Mouse (Mus musculus): Measurements from ENCODE around the gene Cald1. TPM values are rescaled to one million over a fixed set of nuclear protein-coding genes. Genes with fewer than 3 reads are reported as not detected.

The Cald1 gene
- polyA plus RNA-seq, 1 experiment = 5.0 TPM

GRCm38 (mm10) chr6:34664749-34665148 is 66.4 kb downstream of the Cald1 start:
- Histone ChIP-seq H3K27me3 (ENCODE audit: control insufficient read depth, insufficient read depth, low read length) (no peaks in the 10 kb centered on the region), H3K4me1 (ENCODE audit: control insufficient read depth, insufficient read depth, low read length) (no peaks in the 10 kb centered on the region; the same call in 1 of the 2 replicates), H3K27ac (ENCODE audit: control insufficient read depth, insufficient read depth, low read depth, low read length) (no peak overlapping the region), H3K4me3 (ENCODE audit: control insufficient read depth, low read depth, low read length) (no peak overlapping the region), H3K36me3 (ENCODE audit: control insufficient read depth, insufficient read depth, low read length) (no peaks in the 10 kb centered on the region)
- no peak for TF ChIP-seq CTCF (IDR thresholded peaks at IDR 0.05; ENCODE audit: control insufficient read depth, insufficient read depth, insufficient replicate concordance, low read depth, low read length)
- TF ChIP-seq POLR2A (IDR thresholded peaks at IDR 0.05; ENCODE audit: control insufficient read depth, low read depth, low read length) = no peak

GRCm38 (mm10) chr6:34668739-34669254 is 70.5 kb downstream of the Cald1 start:
- Histone ChIP-seq H3K27me3 (ENCODE audit: control insufficient read depth, insufficient read depth, low read length) (no peaks in the 10 kb centered on the region), H3K36me3 (ENCODE audit: control insufficient read depth, insufficient read depth, low read length) (no peaks in the 10 kb centered on the region), H3K4me3 (ENCODE audit: control insufficient read depth, low read depth, low read length) (no peak overlapping the region), H3K4me1 (ENCODE audit: control insufficient read depth, insufficient read depth, low read length) (no peaks in the 10 kb centered on the region; the same call in 1 of the 2 replicates), H3K27ac (ENCODE audit: control insufficient read depth, insufficient read depth, low read depth, low read length) (no peak overlapping the region)
- TF ChIP-seq POLR2A (IDR thresholded peaks at IDR 0.05; ENCODE audit: control insufficient read depth, low read depth, low read length) = no peak
- no peak for TF ChIP-seq CTCF (IDR thresholded peaks at IDR 0.05; ENCODE audit: control insufficient read depth, insufficient read depth, insufficient replicate concordance, low read depth, low read length)

GRCm38 (mm10) chr6:34671355-34671754 is 73.1 kb downstream of the Cald1 start:
- Histone ChIP-seq H3K36me3 (ENCODE audit: control insufficient read depth, insufficient read depth, low read length) (no peaks in the 10 kb centered on the region), H3K27me3 (ENCODE audit: control insufficient read depth, insufficient read depth, low read length) (no peaks in the 10 kb centered on the region), H3K27ac (ENCODE audit: control insufficient read depth, insufficient read depth, low read depth, low read length) (no peak overlapping the region), H3K4me3 (ENCODE audit: control insufficient read depth, low read depth, low read length) (no peak overlapping the region), H3K4me1 (ENCODE audit: control insufficient read depth, insufficient read depth, low read length) (peaks cover 2% of the 10 kb centered on the region)
- TF ChIP-seq CTCF (IDR thresholded peaks at IDR 0.05; ENCODE audit: control insufficient read depth, insufficient read depth, insufficient replicate concordance, low read depth, low read length) (no peak), POLR2A (IDR thresholded peaks at IDR 0.05; ENCODE audit: control insufficient read depth, low read depth, low read length) (no peak)

- H3K4me1 ChIP-seq (ENCODE audit: control insufficient read depth, insufficient read depth, low read length) = peaks cover 2% of the 10 kb centered on the region
- no peaks in the 10 kb centered on the region for H3K36me3 ChIP-seq (ENCODE audit: control insufficient read depth, insufficient read depth, low read length)
- no peak overlapping the region for H3K27ac ChIP-seq (ENCODE audit: control insufficient read depth, insufficient read depth, low read depth, low read length)
- H3K4me3 ChIP-seq (ENCODE audit: control insufficient read depth, low read depth, low read length) = no peak overlapping the region
- TF ChIP-seq POLR2A (IDR thresholded peaks at IDR 0.05; ENCODE audit: control insufficient read depth, low read depth, low read length) (no peak), CTCF (IDR thresholded peaks at IDR 0.05; ENCODE audit: control insufficient read depth, insufficient read depth, insufficient replicate concordance, low read depth, low read length) (no peak)
- no peaks in the 10 kb centered on the region for H3K27me3 ChIP-seq (ENCODE audit: control insufficient read depth, insufficient read depth, low read length)
Observed at GRCm38 (mm10) chr6:34674416-34674815, 76.1 kb downstream of the Cald1 start.

GRCm38 (mm10) chr6:34674897-34675296 is 76.6 kb downstream of the Cald1 start:
- Histone ChIP-seq H3K4me1 (ENCODE audit: control insufficient read depth, insufficient read depth, low read length) (peaks cover 2% of the 10 kb centered on the region), H3K27me3 (ENCODE audit: control insufficient read depth, insufficient read depth, low read length) (no peaks in the 10 kb centered on the region), H3K36me3 (ENCODE audit: control insufficient read depth, insufficient read depth, low read length) (no peaks in the 10 kb centered on the region), H3K4me3 (ENCODE audit: control insufficient read depth, low read depth, low read length) (no peak overlapping the region), H3K27ac (ENCODE audit: control insufficient read depth, insufficient read depth, low read depth, low read length) (no peak overlapping the region)
- TF ChIP-seq CTCF (IDR thresholded peaks at IDR 0.05; ENCODE audit: control insufficient read depth, insufficient read depth, insufficient replicate concordance, low read depth, low read length) = no peak
- TF ChIP-seq POLR2A (IDR thresholded peaks at IDR 0.05; ENCODE audit: control insufficient read depth, low read depth, low read length) = no peak

- H3K36me3 ChIP-seq (ENCODE audit: control insufficient read depth, insufficient read depth, low read length) = no peaks in the 10 kb centered on the region
- H3K4me3 ChIP-seq (ENCODE audit: control insufficient read depth, low read depth, low read length) = no peak overlapping the region
- no peak for TF ChIP-seq CTCF (IDR thresholded peaks at IDR 0.05; ENCODE audit: control insufficient read depth, insufficient read depth, insufficient replicate concordance, low read depth, low read length)
- TF ChIP-seq POLR2A (IDR thresholded peaks at IDR 0.05; ENCODE audit: control insufficient read depth, low read depth, low read length) = no peak
- no peaks in the 10 kb centered on the region for H3K27me3 ChIP-seq (ENCODE audit: control insufficient read depth, insufficient read depth, low read length)
- H3K27ac ChIP-seq (ENCODE audit: control insufficient read depth, insufficient read depth, low read depth, low read length) = no peak overlapping the region
- no peaks in the 10 kb centered on the region for H3K4me1 ChIP-seq (ENCODE audit: control insufficient read depth, insufficient read depth, low read length)
Observed at GRCm38 (mm10) chr6:34682126-34682525, 83.8 kb downstream of the Cald1 start.

- Histone ChIP-seq H3K27ac (ENCODE audit: control insufficient read depth, insufficient read depth, low read depth, low read length) (no peak overlapping the region), H3K27me3 (ENCODE audit: control insufficient read depth, insufficient read depth, low read length) (no peaks in the 10 kb centered on the region), H3K4me3 (ENCODE audit: control insufficient read depth, low read depth, low read length) (no peak overlapping the region), H3K4me1 (ENCODE audit: control insufficient read depth, insufficient read depth, low read length) (no peaks in the 10 kb centered on the region), H3K36me3 (ENCODE audit: control insufficient read depth, insufficient read depth, low read length) (no peaks in the 10 kb centered on the region)
- no peak for TF ChIP-seq POLR2A (IDR thresholded peaks at IDR 0.05; ENCODE audit: control insufficient read depth, low read depth, low read length)
- TF ChIP-seq CTCF (IDR thresholded peaks at IDR 0.05; ENCODE audit: control insufficient read depth, insufficient read depth, insufficient replicate concordance, low read depth, low read length) = no peak
Observed at GRCm38 (mm10) chr6:34684886-34685285, 86.6 kb downstream of the Cald1 start.
